Mouse (Mus musculus) lung, postnatal 4 days (tissue): ENCODE measurements around the gene Tbxa2r.

Experiments used
- DNase-seq, 2 experiments: peaks; one replicate each; pipeline ENCODE4 v3.0.0; 2021

The Tbxa2r gene

GRCm38 (mm10) chr10:81346453-81347067, 18.0 kb downstream of the Tbxa2r start:
- DNase-seq = peak; percentile 82 to 85

- peak in 1 of 2 experiments; percentile 68 for DNase-seq
These were observed 20.6 kb downstream of the Tbxa2r start for GRCm38 (mm10) chr10:81349146-81349545.

- no peak for DNase-seq
These were observed 21.4 kb downstream of the Tbxa2r start for GRCm38 (mm10) chr10:81349961-81350350.

- DNase-seq = peak; percentile 99 to 100
These were observed 22.0 kb downstream of the Tbxa2r start, which contains the start of gene Hmg20b for GRCm38 (mm10) chr10:81350351-81351063. TSS of gene Hmg20b (minus strand) at chr10:81350480.

GRCm38 (mm10) chr10:81351678-81352291, 23.3 kb downstream of the Tbxa2r start:
- no peak for DNase-seq

- DNase-seq = no peak
These were observed 26.4 kb downstream of the Tbxa2r start for GRCm38 (mm10) chr10:81354738-81355477.

GRCm38 (mm10) chr10:81355533-81355932, 27.0 kb downstream of the Tbxa2r start:
- DNase-seq = no peak

- peak in 1 of 2 experiments; percentile 42 for DNase-seq
These were observed 27.9 kb downstream of the Tbxa2r start for GRCm38 (mm10) chr10:81356352-81356990.

GRCm38 (mm10) chr10:81356991-81357844, 28.7 kb downstream of the Tbxa2r start, which contains the start of gene Mfsd12:
TSS of gene Mfsd12 (plus strand) at chr10:81357491.
- peak; percentile 94 to 95 for DNase-seq

- no peak for DNase-seq
These were observed 29.7 kb downstream of the Tbxa2r start for GRCm38 (mm10) chr10:81358209-81358608.

- peak in 1 of 2 experiments; percentile 46 for DNase-seq
These were observed 30.3 kb downstream of the Tbxa2r start for GRCm38 (mm10) chr10:81358841-81359240.

GRCm38 (mm10) chr10:81360721-81361120, 32.2 kb downstream of the Tbxa2r start:
- no peak for DNase-seq

GRCm38 (mm10) chr10:81362336-81362949, 33.9 kb downstream of the Tbxa2r start:
- DNase-seq = no peak

GRCm38 (mm10) chr10:81363436-81364346, 35.2 kb downstream of the Tbxa2r start:
- DNase-seq = no peak

GRCm38 (mm10) chr10:81364666-81365065, 36.1 kb downstream of the Tbxa2r start:
- DNase-seq = peak in 1 of 2 experiments; percentile 60

- DNase-seq = no peak
These were observed 36.5 kb downstream of the Tbxa2r start for GRCm38 (mm10) chr10:81365073-81365472.

- peak in 1 of 2 experiments; percentile 48 for DNase-seq
These were observed 37.3 kb downstream of the Tbxa2r start, which contains the start of gene 4930404N11Rik for GRCm38 (mm10) chr10:81365672-81366476. TSS of gene 4930404N11Rik (minus strand) at chr10:81365816.

- no peak for DNase-seq
These were observed 38.1 kb downstream of the Tbxa2r start for GRCm38 (mm10) chr10:81366477-81367206.
